Mouse (Mus musculus): ENCODE measurements around the gene Otub1. TPM values are rescaled to one million over a fixed set of nuclear protein-coding genes. Genes with fewer than 3 reads are reported as not detected.

The Otub1 gene
- polyA plus RNA-seq, 1 experiment from 2014 or later, result 233 TPM

DNA sequence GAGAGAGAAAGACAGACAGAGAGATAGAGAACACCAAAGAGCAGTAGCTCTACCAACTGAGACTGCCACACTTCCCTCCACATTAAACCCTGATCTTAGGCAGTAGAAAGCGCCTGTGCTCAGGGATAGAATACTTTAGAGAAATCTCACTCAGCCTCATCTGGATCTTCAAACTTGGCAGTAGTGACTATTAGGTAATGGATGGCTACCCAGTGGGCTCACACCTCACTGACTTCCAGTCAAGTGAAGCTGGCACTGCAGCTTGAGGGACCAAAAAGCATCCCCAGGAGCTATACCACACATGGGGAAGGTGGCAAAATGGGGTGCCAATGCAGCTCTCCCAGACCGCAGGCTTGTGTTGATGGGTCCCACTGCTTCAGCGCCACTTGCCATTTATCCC lies 18.1 kb upstream of the Otub1 start:
- Histone ChIP-seq H3K4me3 (no peak overlapping the region), H3K27ac (replicated peaks) (no peak overlapping the region), H3K27me3 (no peaks in the 10 kb centered on the region), H3K4me1 (no peaks in the 10 kb centered on the region), H3K9me3 (no peaks in the 10 kb centered on the region), H3K4me2 (replicated peaks) (no peak overlapping the region), H3K9ac (replicated peaks) (no peak overlapping the region), H3K36me3 (peaks cover 28% of the 10 kb centered on the region)
- 90% methylated on average over 3 of the region's 3 CpGs for WGBS
- ATAC-seq (replicated peaks), result no peak

DNA sequence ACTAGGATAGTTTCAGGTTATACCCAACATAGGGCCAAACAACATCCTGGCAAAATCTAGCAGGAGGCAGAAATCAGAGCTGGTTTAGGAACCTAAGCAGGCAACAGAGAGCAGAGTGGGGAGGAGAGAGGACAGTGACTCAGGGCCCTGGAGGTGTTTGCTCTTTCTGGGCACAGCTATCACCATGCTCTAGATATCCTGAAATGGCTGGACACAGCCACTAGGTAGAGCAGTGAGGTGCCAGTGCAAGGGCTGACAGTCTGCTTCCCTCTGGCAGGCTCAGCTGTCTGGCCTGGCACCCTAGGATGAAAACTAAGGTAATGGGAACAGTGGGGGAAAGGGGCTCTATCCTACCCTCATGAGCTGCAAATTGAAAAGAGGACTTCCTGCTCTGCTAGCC lies 17.4 kb upstream of the Otub1 start:
- Histone ChIP-seq H3K27ac (replicated peaks) (no peak overlapping the region), H3K27me3 (no peaks in the 10 kb centered on the region), H3K4me3 (no peak overlapping the region), H3K36me3 (peaks cover 24% of the 10 kb centered on the region), H3K4me2 (replicated peaks) (no peak overlapping the region), H3K9me3 (no peaks in the 10 kb centered on the region), H3K9ac (replicated peaks) (no peak overlapping the region), H3K4me1 (no peaks in the 10 kb centered on the region)
- no peak for ATAC-seq (replicated peaks)

DNA sequence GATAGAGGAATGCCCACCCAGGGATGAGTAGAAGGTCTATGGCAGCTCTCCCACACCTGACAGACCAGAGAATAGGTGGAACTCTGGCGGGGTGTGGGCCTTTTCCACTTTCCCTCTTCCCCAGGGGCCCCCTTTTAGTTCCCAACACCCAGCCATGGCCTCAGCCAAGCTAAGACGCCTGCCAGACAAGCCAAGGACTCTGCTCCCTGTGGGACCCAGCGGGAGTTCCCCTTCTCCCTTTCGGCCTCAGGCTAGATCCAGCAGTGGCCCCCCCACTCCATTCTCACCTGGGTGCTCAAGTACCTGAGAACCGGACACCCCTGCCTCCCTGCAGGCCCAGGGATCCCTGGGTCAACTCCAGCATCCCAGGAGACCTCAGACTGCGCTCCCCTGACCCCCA lies 16.1 kb upstream of the Otub1 start:
- H3K36me3 ChIP-seq, result peaks cover 14% of the 10 kb centered on the region
- no peak overlapping the region for H3K27ac ChIP-seq (replicated peaks)
- peaks cover 6% of the 10 kb centered on the region for H3K4me1 ChIP-seq
- 87% methylated on average over 6 of the region's 6 CpGs for WGBS
- no peak for ATAC-seq (replicated peaks)
- H3K27me3 ChIP-seq, result no peaks in the 10 kb centered on the region
- no peaks in the 10 kb centered on the region for H3K9me3 ChIP-seq
- H3K4me3 ChIP-seq, result no peak overlapping the region
- no peak overlapping the region for H3K9ac ChIP-seq (replicated peaks)
- no peak overlapping the region for H3K4me2 ChIP-seq (replicated peaks)

DNA sequence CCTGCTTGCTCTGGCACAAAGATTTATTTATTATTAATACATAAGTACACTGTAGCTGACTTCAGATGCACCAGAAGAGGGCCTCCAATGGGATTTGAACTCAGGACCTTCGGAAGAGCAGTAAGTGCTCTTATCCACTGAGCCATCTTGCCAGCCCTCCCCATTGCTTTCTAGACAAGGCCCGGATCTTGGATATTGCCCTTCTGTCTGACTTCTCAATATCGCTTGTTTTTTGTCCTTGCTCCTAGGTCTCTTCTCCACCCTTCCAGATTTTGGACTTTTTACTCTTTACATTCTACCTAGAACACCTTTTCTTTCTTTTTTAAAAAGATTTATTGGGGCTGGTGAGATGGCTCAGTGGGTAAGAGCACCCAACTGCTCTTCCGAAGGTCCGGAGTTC lies 12.6 kb upstream of the Otub1 start:
- Histone ChIP-seq H3K4me3 (no peak overlapping the region), H3K9ac (replicated peaks) (no peak overlapping the region), H3K27me3 (no peaks in the 10 kb centered on the region), H3K4me1 (peaks cover 36% of the 10 kb centered on the region), H3K36me3 (peaks cover 11% of the 10 kb centered on the region; the same call in 1 of the 2 replicates), H3K27ac (replicated peaks) (no peak overlapping the region), H3K9me3 (no peaks in the 10 kb centered on the region), H3K4me2 (replicated peaks) (no peak overlapping the region)
- ATAC-seq (replicated peaks), result no peak
- 94% methylated on average over 5 of the region's 5 CpGs for WGBS

DNA sequence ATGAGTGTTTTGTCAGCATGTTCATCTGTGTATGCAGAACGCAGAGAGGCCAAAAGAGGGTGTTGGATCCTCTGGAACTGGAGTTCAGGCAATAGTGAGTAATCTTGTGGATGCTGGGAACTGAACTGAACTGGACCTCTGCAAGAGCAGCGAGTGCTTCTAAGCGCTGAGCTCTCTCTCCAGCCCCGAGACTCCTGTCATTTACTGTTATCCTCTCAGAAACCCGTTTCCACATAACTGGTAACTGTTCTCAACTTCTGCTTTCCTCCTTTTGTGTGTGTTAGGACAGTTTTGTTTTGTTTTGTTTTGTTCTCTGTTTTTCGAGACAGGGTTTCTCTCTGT lies 11.8 kb upstream of the Otub1 start:
- no peak for ATAC-seq (replicated peaks)
- peaks cover 36% of the 10 kb centered on the region for H3K4me1 ChIP-seq
- H3K27ac ChIP-seq (replicated peaks), result peak overlapping the region; percentile 41; the same call in 1 of the 2 replicates
- no peaks in the 10 kb centered on the region for H3K9me3 ChIP-seq
- H3K4me3 ChIP-seq, result peak overlapping the region; percentile 93
- H3K27me3 ChIP-seq, result no peaks in the 10 kb centered on the region
- WGBS, result 5% methylated on average over 6 of the region's 6 CpGs
- peak overlapping the region; percentile 76; the same call in 1 of the 2 replicates for H3K9ac ChIP-seq (replicated peaks)
- H3K36me3 ChIP-seq, result peaks cover 16% of the 10 kb centered on the region; the same call in 1 of the 2 replicates
- H3K4me2 ChIP-seq (replicated peaks), result peak overlapping the region; percentile 78

DNA sequence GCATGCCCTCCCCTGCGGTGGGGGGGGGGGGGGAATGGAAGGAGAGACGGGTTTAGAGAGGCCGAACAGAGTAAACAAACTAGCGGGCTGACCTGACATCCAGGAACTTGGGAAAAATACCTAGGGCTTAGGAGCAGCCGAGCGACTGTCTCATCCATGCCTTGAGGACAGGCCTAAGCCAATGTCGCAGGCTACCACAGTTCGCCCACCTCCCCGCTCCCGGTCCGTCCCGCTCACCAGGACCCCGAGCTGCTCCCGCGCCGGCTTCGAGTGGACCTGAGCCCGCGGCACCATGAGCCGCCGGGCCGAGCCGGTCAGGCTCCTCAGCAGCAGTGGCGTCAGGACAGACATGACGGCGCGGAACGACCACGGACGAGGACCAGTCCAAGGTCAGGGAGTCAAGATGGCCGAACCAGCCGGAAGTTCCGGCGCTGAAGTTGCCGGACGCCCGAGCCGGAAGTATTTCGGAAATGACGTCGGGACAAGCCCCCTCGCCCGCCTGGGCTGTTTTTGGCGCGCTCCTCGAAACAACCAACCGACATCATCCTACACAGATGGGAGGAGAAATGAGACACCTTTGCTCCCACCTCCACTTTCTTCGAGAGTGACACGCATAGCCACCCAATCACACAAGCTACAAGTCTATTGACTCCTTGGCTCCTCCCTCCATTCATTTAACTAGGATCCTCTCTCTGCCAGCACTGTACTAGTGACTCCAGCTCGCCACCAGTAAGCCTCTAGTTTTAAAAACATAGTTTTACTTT lies 11.2 kb upstream of the Otub1 start, which contains the start of gene Cox8a:
Gene Cox8a (minus strand): TSS at position 455 of the 764 bp plus-strand sequence.
- WGBS, result under 1% methylated on average over 50 of the region's 50 CpGs
- ATAC-seq (replicated peaks), result peak; percentile 98

DNA sequence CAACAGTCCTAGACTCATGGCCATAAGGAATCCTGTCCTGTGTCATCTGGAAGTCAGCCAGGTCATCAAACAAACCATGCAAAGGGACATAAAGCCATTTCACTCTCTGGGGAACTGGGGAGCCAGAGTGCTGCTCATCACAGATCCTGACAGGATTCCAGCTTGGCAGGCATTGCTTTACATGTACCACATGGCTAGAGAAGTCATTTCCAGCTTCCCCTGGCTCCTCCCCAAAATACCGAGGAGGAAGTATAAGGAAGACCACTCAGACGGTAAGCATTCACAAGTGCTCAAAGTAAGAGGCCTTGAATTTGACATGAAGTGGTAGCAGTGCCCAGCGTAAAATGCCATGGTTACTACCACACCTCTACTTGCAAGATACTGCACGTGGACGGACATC lies 8.4 kb upstream of the Otub1 start:
- 76% methylated on average over 5 of the region's 5 CpGs for WGBS
- Histone ChIP-seq H3K27me3 (no peaks in the 10 kb centered on the region), H3K27ac (replicated peaks) (peak overlapping the region; percentile 23; the same call in 1 of the 2 replicates), H3K36me3 (peaks cover 16% of the 10 kb centered on the region; the same call in 1 of the 2 replicates), H3K4me2 (replicated peaks) (no peak overlapping the region), H3K4me3 (no peak overlapping the region), H3K9me3 (no peaks in the 10 kb centered on the region), H3K4me1 (peaks cover 36% of the 10 kb centered on the region), H3K9ac (replicated peaks) (no peak overlapping the region)
- no peak for ATAC-seq (replicated peaks)

More for the DNA sequence above, 11.2 kb upstream of the Otub1 start, which contains the start of gene Cox8a:
- Histone ChIP-seq H3K9ac (replicated peaks) (peak within 1 kb of the TSS; percentile 76), H3K4me3 (peak within 1 kb of the TSS; percentile 93), H3K4me2 (replicated peaks) (peak within 1 kb of the TSS; percentile 78), H3K9me3 (no peaks in the 10 kb centered on the region), H3K27me3 (no peaks in the 10 kb centered on the region), H3K4me1 (peaks cover 36% of the 10 kb centered on the region), H3K36me3 (peaks cover 16% of the 10 kb centered on the region; the same call in 1 of the 2 replicates), H3K27ac (replicated peaks) (peak within 1 kb of the TSS; percentile 83)

DNA sequence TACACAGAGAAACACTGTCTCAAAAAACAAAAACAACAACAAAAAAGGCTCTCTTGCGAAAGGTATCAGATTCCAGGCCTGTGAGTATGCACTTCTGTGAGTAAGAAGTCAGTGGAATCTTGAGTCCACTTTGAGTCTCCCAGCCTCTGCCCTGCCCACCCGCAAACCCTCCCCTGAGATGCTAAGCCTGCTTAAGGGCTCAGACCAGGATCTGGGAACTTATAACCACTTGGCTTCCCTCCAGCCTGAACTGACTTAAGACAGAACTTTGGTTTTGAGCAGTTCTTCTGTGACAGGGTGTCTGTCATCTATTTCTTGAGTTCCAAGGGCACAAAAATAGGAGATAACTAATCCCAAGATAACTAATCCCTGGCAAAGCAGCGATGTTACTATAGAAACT lies 6.9 kb upstream of the Otub1 start:
- Histone ChIP-seq H3K27ac (replicated peaks) (no peak overlapping the region), H3K36me3 (peaks cover 16% of the 10 kb centered on the region; the same call in 1 of the 2 replicates), H3K27me3 (no peaks in the 10 kb centered on the region), H3K4me1 (peaks cover 33% of the 10 kb centered on the region), H3K4me2 (replicated peaks) (no peak overlapping the region), H3K9me3 (no peaks in the 10 kb centered on the region), H3K4me3 (no peak overlapping the region), H3K9ac (replicated peaks) (no peak overlapping the region)
- 96% methylated on average over 3 of the region's 3 CpGs for WGBS
- ATAC-seq (replicated peaks), result no peak

DNA sequence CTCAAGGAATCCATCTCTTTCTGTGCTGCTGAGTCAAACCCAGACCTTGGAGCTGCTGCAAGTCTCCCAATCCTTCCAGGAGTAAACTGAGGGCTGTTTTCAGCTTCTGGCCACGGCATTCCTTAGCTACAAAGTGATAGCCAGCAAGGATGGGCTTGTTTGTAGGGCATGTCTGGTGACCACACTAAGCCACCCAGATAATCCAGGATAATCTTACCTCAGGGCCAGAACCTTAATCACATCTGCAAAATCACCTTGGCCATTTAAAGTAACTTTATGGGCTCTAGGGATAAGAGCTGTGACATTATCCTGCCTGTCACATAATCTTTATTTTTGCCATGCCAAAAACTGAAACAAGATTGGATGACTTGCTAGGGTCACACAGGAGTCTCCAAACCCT lies 6.1 kb upstream of the Otub1 start:
- 89% methylated on average over 1 of the region's 1 CpGs for WGBS
- H3K27me3 ChIP-seq, result no peaks in the 10 kb centered on the region
- no peaks in the 10 kb centered on the region for H3K9me3 ChIP-seq
- peaks cover 30% of the 10 kb centered on the region for H3K4me1 ChIP-seq
- no peak overlapping the region for H3K27ac ChIP-seq (replicated peaks)
- no peak for ATAC-seq (replicated peaks)
- no peak overlapping the region for H3K4me3 ChIP-seq
- H3K9ac ChIP-seq (replicated peaks), result no peak overlapping the region
- H3K4me2 ChIP-seq (replicated peaks), result no peak overlapping the region
- peaks cover 16% of the 10 kb centered on the region; the same call in 1 of the 2 replicates for H3K36me3 ChIP-seq

DNA sequence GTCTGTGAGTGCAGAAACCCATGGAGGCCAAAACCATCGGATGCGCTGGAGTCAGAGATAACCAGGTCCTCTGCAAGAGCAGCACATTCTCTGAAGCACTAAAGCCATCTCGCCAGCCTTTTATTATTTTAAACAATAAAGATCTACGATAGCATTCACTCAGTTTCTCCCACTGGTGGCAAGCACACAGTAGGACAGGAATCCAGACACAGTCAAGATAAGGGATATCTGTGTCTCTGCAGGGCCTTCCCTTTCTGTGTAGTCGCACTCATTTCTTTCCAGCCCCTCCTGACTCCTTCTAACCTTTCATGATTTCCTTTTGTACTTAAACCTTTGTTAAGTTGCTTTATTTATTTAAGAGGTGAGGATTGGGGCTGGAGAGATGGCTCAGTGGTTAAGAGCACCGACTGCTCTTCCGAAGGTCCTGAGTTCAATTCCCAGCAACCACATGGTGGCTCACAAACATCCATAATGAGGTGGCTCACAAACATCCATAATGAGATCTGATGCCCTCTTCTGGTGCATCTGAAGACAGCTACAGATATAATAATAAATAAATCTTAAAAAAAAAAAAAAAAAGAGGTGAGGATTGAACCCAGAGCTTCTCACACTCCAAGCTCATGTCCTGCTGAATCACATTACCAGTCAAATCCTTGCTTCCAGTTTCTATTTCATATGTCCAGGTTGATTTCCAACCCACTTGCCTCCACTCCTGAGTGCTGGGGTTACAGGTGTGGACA lies 4.0 kb upstream of the Otub1 start:
- Histone ChIP-seq H3K27me3 (no peaks in the 10 kb centered on the region), H3K36me3 (peaks cover 16% of the 10 kb centered on the region; the same call in 1 of the 2 replicates), H3K9me3 (no peaks in the 10 kb centered on the region), H3K4me3 (no peak overlapping the region), H3K9ac (replicated peaks) (no peak overlapping the region), H3K27ac (replicated peaks) (no peak overlapping the region), H3K4me2 (replicated peaks) (no peak overlapping the region), H3K4me1 (peaks cover 24% of the 10 kb centered on the region)
- 93% methylated on average over 7 of the region's 7 CpGs for WGBS
- no peak for ATAC-seq (replicated peaks)

DNA sequence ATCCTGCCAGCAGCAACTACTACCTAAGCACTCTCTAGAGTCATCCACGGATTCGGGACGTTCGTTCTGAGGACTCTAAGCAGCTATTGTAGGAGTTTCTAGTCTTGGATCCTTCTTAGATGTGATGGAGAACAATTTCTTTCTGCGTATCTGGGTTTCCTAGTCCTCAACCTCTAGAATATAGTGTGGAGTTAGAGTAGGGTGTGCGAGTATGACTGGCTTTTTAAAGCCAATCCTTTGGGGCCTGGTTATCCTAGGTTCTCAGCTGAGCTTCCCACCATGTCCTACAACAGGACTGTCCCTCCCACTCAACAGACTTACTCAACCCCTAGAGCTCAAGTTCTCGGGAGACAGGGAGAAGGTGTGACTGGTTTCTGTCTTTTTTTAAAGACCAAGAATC lies 790 bp downstream of the Otub1 start:
- Histone ChIP-seq H3K27ac (replicated peaks) (peak overlapping the region; percentile 95), H3K9ac (replicated peaks) (peak overlapping the region; percentile 80), H3K4me3 (peak overlapping the region; percentile 76), H3K9me3 (no peaks in the 10 kb centered on the region), H3K4me1 (peaks cover 28% of the 10 kb centered on the region), H3K27me3 (no peaks in the 10 kb centered on the region), H3K36me3 (peaks cover 36% of the 10 kb centered on the region), H3K4me2 (replicated peaks) (peak overlapping the region; percentile 88)
- 27% methylated on average over 7 of the region's 7 CpGs for whole genome bisulfite sequencing
- ATAC-seq (replicated peaks), result 0 out of 2 replicates have a peak, but pooled peaks have one; percentile 4

DNA sequence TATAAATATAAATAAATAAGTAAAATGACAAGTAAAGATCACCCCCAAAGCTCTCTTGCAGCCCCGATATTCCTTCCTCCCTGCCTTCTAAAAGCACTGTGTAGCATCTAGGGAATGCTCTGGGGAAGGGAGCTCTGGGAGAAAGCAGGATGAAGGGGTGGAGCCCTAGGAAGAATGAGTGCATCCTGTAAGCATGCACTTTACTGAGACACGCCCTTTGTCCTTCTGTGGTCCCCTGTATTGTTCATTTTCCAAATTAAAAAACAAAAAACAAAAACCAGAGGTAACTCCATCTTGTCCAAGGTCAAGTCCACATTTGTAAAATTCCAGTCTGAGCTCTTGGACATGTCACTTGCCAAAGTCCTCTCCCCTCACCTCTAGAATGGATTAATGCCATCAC lies 1.2 kb downstream of the Otub1 start:
- peaks cover 28% of the 10 kb centered on the region for H3K4me1 ChIP-seq
- no peak for ATAC-seq (replicated peaks)
- H3K9ac ChIP-seq (replicated peaks), result peak overlapping the region; percentile 80
- no peak overlapping the region for H3K27ac ChIP-seq (replicated peaks)
- WGBS, result 68% methylated on average over 2 of the region's 2 CpGs
- H3K4me2 ChIP-seq (replicated peaks), result peak overlapping the region; percentile 88
- peaks cover 40% of the 10 kb centered on the region for H3K36me3 ChIP-seq
- H3K9me3 ChIP-seq, result no peaks in the 10 kb centered on the region
- peak overlapping the region; percentile 76 for H3K4me3 ChIP-seq
- H3K27me3 ChIP-seq, result no peaks in the 10 kb centered on the region
